Mouse (Mus musculus) MEL (cell line): ENCODE results near the gene Rhox3c. TPM values are rescaled to one million over a fixed set of nuclear protein-coding genes. Genes with fewer than 3 reads are reported as not detected.
"Not testable (repeated sequence)": the region's sequence is repeated elsewhere in the genome, so short reads cannot be mapped to it uniquely, and the experiment has no call there.

ENCODE experiments used
- DNase-seq: peaks from one replicate; pipeline ENCODE4 v3.0.0; 2011; ENCODE audit warnings: low read depth, low spot score
- H3K27ac ChIP-seq: 2 replicates; pipeline ENCODE4 v1.5.1; 2012; ENCODE audit warnings: low read depth, mild to moderate bottlenecking, control low read depth, low read length, moderate library complexity; ENCODE audit not compliant: control insufficient read depth
- H3K27me3 ChIP-seq, 2 experiments: fragments of 150-350 bp in 1 of 2; sonication (generic) in 1 of 2; 2 replicates each; pipeline ENCODE4 v1.6.1; 2012; ENCODE audit warnings: low read length in 2 of 2, mild to moderate bottlenecking in 2 of 2, improper control_type of control experiment in 1 of 2, moderate library complexity in 1 of 2; ENCODE audit not compliant: insufficient read depth in 2 of 2, control insufficient read depth in 1 of 2
- H3K36me3 ChIP-seq, 2 experiments: 2 replicates each; pipeline ENCODE4 v1.6.1; 2012 to 2014; ENCODE audit warnings: low read length in 2 of 2, improper control_type of control experiment in 1 of 2, inconsistent platforms in 1 of 2, mild to moderate bottlenecking in 1 of 2; ENCODE audit not compliant: insufficient read depth in 2 of 2, control insufficient read depth in 1 of 2
- H3K4me1 ChIP-seq, 2 experiments: fragments of 150-350 bp in 1 of 2; sonication (generic) in 1 of 2; 2 replicates each; pipeline ENCODE4 v1.6.1; 2012; ENCODE audit warnings: low read length in 2 of 2, improper control_type of control experiment in 1 of 2, mild to moderate bottlenecking in 1 of 2; ENCODE audit not compliant: insufficient read depth in 2 of 2, control insufficient read depth in 1 of 2
- H3K4me3 ChIP-seq, 2 experiments: fragments of 150-350 bp in 1 of 2; sonication (generic) in 1 of 2; 2 replicates each; pipeline ENCODE4 v1.5.1; 2012; ENCODE audit warnings: low read depth in 2 of 2, low read length in 2 of 2, mild to moderate bottlenecking in 2 of 2, moderate library complexity in 2 of 2, control low read depth in 1 of 2, improper control_type of control experiment in 1 of 2; ENCODE audit not compliant: control insufficient read depth in 1 of 2, insufficient read depth in 1 of 2
- H3K79me2 ChIP-seq: 2 replicates; pipeline ENCODE4 v1.6.1; 2012; ENCODE audit warnings: mild to moderate bottlenecking, low read length, moderate library complexity; ENCODE audit not compliant: control insufficient read depth, poor library complexity, insufficient read depth
- H3K9ac ChIP-seq: 2 replicates; pipeline ENCODE4 v1.6.1; 2012; ENCODE audit warnings: low read depth, mild to moderate bottlenecking, control low read depth, low read length, moderate library complexity; ENCODE audit not compliant: control insufficient read depth, poor library complexity, severe bottlenecking
- H3K9me3 ChIP-seq: fragments of 150-350 bp; sonication (generic); replicated peaks from 2 replicates; pipeline ENCODE4 v1.6.1; 2012; ENCODE audit warnings: mild to moderate bottlenecking, low read length, improper control_type of control experiment, moderate library complexity; ENCODE audit not compliant: insufficient read depth
- polyA plus RNA-seq, 2 experiments: library from polyadenylated mRNA; stranded (reverse) in 1 of 2; unstranded in 1 of 2; fragments of >175 nt in 1 of 2; fragments of >200 nt in 1 of 2; gene quantifications; 2 replicates each; pipeline versions ENCODE4 v1.2.1 to v1.2.4; 2012; ENCODE audit warnings: low replicate concordance in 2 of 2, low read depth in 1 of 2; ENCODE audit not compliant: insufficient read length in 2 of 2, insufficient read depth in 1 of 2, missing spikeins in 1 of 2
- total RNA-seq: library from RNA; depleted of rRNA; stranded (reverse); fragments of 300-350 nt; gene quantifications from 2 replicates; pipeline ENCODE4 v1.2.3, GENCODE M21; 2012; rRNA removed

Gene Rhox3c
- total RNA-seq (not detected in 2 replicates), polyA plus RNA-seq (not detected)

DNA sequence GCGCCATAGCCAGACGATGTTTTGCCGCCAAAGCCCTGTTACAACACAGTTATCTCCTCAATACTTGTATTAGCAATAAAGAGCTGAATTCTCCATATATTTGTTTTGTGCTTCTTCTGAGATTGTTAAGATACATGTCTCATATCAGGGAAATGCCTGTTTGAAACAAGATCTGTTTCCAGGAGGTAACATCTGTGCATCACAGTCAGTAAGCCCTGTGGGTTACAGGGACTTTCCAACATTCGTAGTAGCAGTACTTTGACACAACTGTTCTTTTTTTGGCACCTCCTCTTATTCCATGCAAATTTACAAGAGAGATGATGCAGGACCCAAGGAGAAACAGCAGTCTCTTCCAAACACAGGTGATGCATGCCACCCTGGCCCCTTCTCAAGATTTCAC, at the start of gene Rhox3c:
Gene Rhox3c, plus strand, starts transcription at position 301 of the 400 bp plus-strand sequence.
- H3K36me3 ChIP-seq, H3K27me3 ChIP-seq, H3K4me3 ChIP-seq, DNase-seq, H3K9ac ChIP-seq, H3K9me3 ChIP-seq, H3K4me1 ChIP-seq, H3K27ac ChIP-seq, H3K79me2 ChIP-seq: not testable (repeated sequence)

DNA sequence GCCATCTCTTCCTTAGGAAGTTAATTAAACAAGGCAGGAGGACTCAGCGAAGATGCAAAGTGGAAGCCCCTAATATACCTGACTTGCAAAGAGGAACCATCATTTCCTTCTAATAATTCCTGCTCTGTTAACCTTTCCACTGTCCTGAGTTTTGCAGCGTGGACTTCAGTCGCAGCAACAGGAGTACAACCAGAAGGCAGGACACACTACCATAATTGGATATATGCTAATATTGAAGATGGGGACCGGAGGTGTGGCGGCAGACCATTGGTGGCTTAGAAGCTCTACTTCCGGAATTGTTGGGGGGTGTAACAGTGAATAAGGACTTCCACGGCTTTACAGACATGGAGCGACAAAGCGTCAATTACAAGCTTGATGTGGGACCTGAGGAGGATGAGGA, 46.6 kb upstream of the Rhox3c start, which contains the start of gene Rhox2b:
Gene Rhox2b, plus strand, starts transcription at position 301 of the 400 bp plus-strand sequence.
- H3K4me3 ChIP-seq, H3K36me3 ChIP-seq, H3K4me1 ChIP-seq, H3K79me2 ChIP-seq, DNase-seq, H3K27ac ChIP-seq, H3K9ac ChIP-seq, H3K9me3 ChIP-seq, H3K27me3 ChIP-seq: not testable (repeated sequence)

DNA sequence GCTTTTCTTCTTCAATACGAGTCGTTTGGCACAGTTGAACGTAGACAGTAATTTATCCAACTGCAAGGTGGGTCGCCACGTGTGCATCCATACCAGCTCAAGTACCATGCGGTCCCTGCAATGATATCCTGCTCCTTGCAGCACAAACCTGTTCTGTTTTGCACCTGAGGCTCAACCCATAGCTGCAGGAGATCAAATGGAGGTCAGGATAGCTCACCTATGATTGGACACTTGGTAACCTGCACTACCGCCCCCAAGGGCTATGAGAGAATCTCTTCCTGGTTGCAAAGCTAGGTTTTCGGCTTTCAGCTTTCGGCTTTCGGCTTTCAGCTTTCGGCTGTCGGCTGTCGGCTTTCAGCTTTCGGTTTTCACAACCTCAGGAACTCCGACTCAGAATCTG, 26.2 kb upstream of the Rhox3c start, which contains the start of gene Rhox4b:
Gene Rhox4b, plus strand, starts transcription at position 301 of the 400 bp plus-strand sequence.
- H3K79me2 ChIP-seq, H3K27me3 ChIP-seq, H3K36me3 ChIP-seq, H3K27ac ChIP-seq, DNase-seq, H3K9ac ChIP-seq, H3K4me1 ChIP-seq, H3K4me3 ChIP-seq, H3K9me3 ChIP-seq: not testable (repeated sequence)

DNA sequence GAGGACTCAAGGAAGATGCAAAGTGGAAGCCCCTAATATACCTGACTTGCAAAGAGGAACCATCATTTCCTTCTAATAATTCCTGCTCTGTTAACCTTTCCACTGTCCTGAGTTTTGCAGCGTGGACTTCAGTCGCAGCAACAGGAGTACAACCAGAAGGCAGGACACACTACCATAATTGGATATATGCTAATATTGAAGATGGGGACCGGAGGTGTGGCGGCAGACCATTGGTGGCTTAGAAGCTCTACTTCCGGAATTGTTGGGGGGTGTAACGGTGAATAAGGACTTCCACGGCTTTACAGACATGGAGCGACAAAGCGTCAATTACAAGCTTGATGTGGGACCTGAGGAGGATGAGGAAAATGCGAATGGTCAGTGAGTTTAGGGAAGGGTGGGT, 5.0 kb upstream of the Rhox3c start, which contains the start of gene Rhox2c:
Gene Rhox2c, plus strand, starts transcription at position 301 of the 400 bp plus-strand sequence.
- not testable (repeated sequence) for H3K4me3 ChIP-seq, DNase-seq, H3K9me3 ChIP-seq, H3K4me1 ChIP-seq, H3K79me2 ChIP-seq, H3K9ac ChIP-seq, H3K27ac ChIP-seq, H3K36me3 ChIP-seq, H3K27me3 ChIP-seq

DNA sequence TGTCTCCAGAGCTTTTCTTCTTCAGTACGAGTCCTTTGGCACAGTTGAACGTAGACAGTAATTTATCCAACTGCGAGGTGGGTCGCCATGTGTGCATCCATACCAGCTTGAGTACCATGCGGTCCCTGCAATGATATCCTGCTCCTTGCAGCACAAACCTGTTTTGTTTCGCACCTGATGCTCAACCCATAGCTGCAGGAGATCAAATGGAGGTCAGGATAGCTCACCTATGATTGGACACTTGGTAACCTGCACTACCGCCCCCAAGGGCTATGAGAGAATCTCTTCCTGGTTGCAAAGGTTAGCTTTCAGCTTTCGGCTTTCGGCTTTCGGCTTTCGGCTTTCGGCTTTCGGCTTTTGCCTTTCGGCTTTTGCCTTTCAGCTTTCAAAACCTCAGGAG, 21.7 kb downstream of the Rhox3c start, which contains the start of gene Rhox4c:
Gene Rhox4c, plus strand, starts transcription at position 301 of the 400 bp plus-strand sequence.
- H3K4me1 ChIP-seq, H3K4me3 ChIP-seq, H3K79me2 ChIP-seq, DNase-seq, H3K27ac ChIP-seq, H3K9ac ChIP-seq, H3K36me3 ChIP-seq, H3K27me3 ChIP-seq, H3K9me3 ChIP-seq: not testable (repeated sequence)

DNA sequence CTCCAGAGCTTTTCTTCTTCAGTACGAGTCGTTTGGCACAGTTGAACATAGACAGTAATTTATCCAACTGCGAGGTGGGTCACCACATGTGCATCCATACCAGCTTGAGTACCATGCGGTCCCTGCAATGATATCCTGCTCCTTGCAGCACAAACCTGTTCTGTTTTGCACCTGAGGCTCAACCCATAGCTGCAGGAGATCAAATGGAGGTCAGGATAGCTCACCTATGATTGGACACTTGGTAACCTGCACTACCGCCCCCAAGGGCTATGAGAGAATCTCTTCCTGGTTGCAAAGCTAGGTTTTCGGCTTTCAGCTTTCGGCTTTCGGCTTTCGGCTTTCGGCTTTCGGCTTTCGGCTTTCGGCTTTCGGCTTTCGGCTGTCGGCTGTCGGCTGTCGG, 55.7 kb downstream of the Rhox3c start, which contains the start of gene Rhox4d:
Gene Rhox4d, plus strand, starts transcription at position 301 of the 400 bp plus-strand sequence.
- not testable (repeated sequence) for H3K9ac ChIP-seq, H3K4me3 ChIP-seq, H3K4me1 ChIP-seq, H3K9me3 ChIP-seq, DNase-seq, H3K27ac ChIP-seq, H3K27me3 ChIP-seq, H3K79me2 ChIP-seq, H3K36me3 ChIP-seq
